ENCODE assay signal across 8 mouse cellular contexts in genomic region chr12:69127170-69127569, GRCm38 (mm10). TPM values are rescaled to one million over a fixed set of nuclear protein-coding genes. Genes with fewer than 3 reads are reported as not detected.
DNase-seq lines count a peak whose midpoint lies in the region; ATAC-seq and TF ChIP-seq lines count a peak whose summit lies in the region.
"Had no signal": no experiment of that assay in that cellular context is flagged by ENCODE, and none has a peak within 500 bp of the region (broad histone marks: within the 10 kb centered on the region; RNA-seq: fewer than 3 reads in every experiment).

No protein-coding gene starts in this region.

- H3K9me3 ChIP-seq in midbrain, embryonic 13.5 days, result no peaks in the 10 kb centered on the region
- H3K9me3 ChIP-seq in forebrain, embryonic 14.5 days (replicated peaks; ENCODE audit: control insufficient read depth, low read length), result no peaks in the 10 kb centered on the region
- H3K9me3 ChIP-seq: midbrain, embryonic 12.5 days had no signal

- 92% methylated on average over 5 of the region's 5 CpGs for WGBS in midbrain, embryonic 13.5 days
- 90% methylated on average over 5 of the region's 5 CpGs for WGBS in forebrain, embryonic 14.5 days

- no peak overlapping the region for H3K4me2 ChIP-seq in midbrain, embryonic 13.5 days (replicated peaks)
- H3K4me2 ChIP-seq in forebrain, embryonic 14.5 days (ENCODE audit: low read length), result no peak overlapping the region
- H3K4me2 ChIP-seq: midbrain, embryonic 12.5 days had no signal

- no peaks in the 10 kb centered on the region for H3K27me3 ChIP-seq in midbrain, embryonic 13.5 days
- H3K27me3 ChIP-seq in forebrain, embryonic 14.5 days (replicated peaks; ENCODE audit: control insufficient read depth, insufficient read depth, low read length), result no peaks in the 10 kb centered on the region
- H3K27me3 ChIP-seq: midbrain, embryonic 12.5 days had no signal

- DNase-seq in left cerebral cortex, adult 2 months (ENCODE audit: extremely low spot score in 1 of 2, low spot score in 2 of 2), result no peak
- no peak for DNase-seq in left cerebral cortex, postnatal 10 days (ENCODE audit: extremely low spot score in 1 of 2, low spot score in 2 of 2)
- peak; percentile 65 for DNase-seq in MN1 (ENCODE audit: low spot score)
- no peak for DNase-seq in forebrain, embryonic 14.5 days (ENCODE audit: low spot score)

- H3K36me3 ChIP-seq in midbrain, embryonic 13.5 days, result no peaks in the 10 kb centered on the region
- H3K36me3 ChIP-seq in forebrain, embryonic 14.5 days (ENCODE audit: control insufficient read depth, insufficient read depth, low read length), result no peaks in the 10 kb centered on the region
- H3K36me3 ChIP-seq: midbrain, embryonic 12.5 days had no signal

- peak; percentile 45 for TF ChIP-seq CTCF in left cerebral cortex, adult 2 months (IDR thresholded peaks at IDR 0.05)

- H3K27ac ChIP-seq in left cerebral cortex, adult 2 months, result no peak overlapping the region
- H3K27ac ChIP-seq in midbrain, embryonic 13.5 days, result no peak overlapping the region
- no peak overlapping the region for H3K27ac ChIP-seq in forebrain, embryonic 14.5 days (ENCODE audit: low read depth, low read length)
- H3K27ac ChIP-seq: midbrain, embryonic 12.5 days had no signal

- ATAC-seq in common myeloid progenitor, adult 5-6 weeks (replicated peaks; ENCODE audit: low read depth, poor library complexity, severe bottlenecking), result peak; percentile 59
- ATAC-seq in neutrophil, adult 5-6 weeks (ENCODE audit: extremely low read depth, insufficient number of reproducible peaks, low FRiP score, poor library complexity, severe bottlenecking), result 0 out of 2 replicates have a peak, but pooled peaks have one; percentile 51
- ATAC-seq in midbrain, embryonic 13.5 days, result no peak
- no peak for ATAC-seq in forebrain, embryonic 14.5 days

- H3K9ac ChIP-seq in midbrain, embryonic 13.5 days (replicated peaks), result no peak overlapping the region
- H3K9ac ChIP-seq in forebrain, embryonic 14.5 days (ENCODE audit: low read length), result no peak overlapping the region
- H3K9ac ChIP-seq: midbrain, embryonic 12.5 days had no signal

- H3K4me3 ChIP-seq in left cerebral cortex, adult 2 months, result no peak overlapping the region
- H3K4me3 ChIP-seq in midbrain, embryonic 13.5 days (replicated peaks), result no peak overlapping the region
- H3K4me3 ChIP-seq in forebrain, embryonic 14.5 days (ENCODE audit: low read depth, low read length), result no peak overlapping the region
- H3K4me3 ChIP-seq: midbrain, embryonic 12.5 days had no signal

- intact Hi-C loops in left cerebral cortex, adult 2 months (cut with DNase I), result no loop called here
- intact Hi-C loops in left cerebral cortex, postnatal 10 days (cut with DNase I), result no loop called here

- no peaks in the 10 kb centered on the region for H3K4me1 ChIP-seq in midbrain, embryonic 13.5 days (replicated peaks)
- no peaks in the 10 kb centered on the region for H3K4me1 ChIP-seq in forebrain, embryonic 14.5 days (ENCODE audit: control insufficient read depth, insufficient read depth, low read length)
- H3K4me1 ChIP-seq: midbrain, embryonic 12.5 days had no signal

RNA-seq across cellular contexts. Expression of gene Rps29, which starts 31.8 kb away (rescaled TPM):
- 1,000 to 10,000 TPM; 1,087 to 1,104 TPM for total RNA-seq in left cerebral cortex, adult 2 months (2021)
- total RNA-seq in left cerebral cortex, postnatal 10 days (2021), result 1,000 to 10,000 TPM; 1,162 to 1,211 TPM
- total RNA-seq in common myeloid progenitor, adult 5-6 weeks (2017), result 2,127 and 2,208 TPM in 2 replicates
- total RNA-seq in neutrophil, adult 5-6 weeks (2017), result 1,199 and 1,263 TPM in 2 replicates
- 1,365 and 1,372 TPM in 2 replicates for polyA plus RNA-seq in midbrain, embryonic 13.5 days (2015; fragmentation: Nextera tagmentation; extraction: Ambion mirVana)
- 1,099 and 1,463 TPM in 2 replicates for polyA plus RNA-seq in forebrain, embryonic 14.5 days (2014; fragmentation: Nextera tagmentation; extraction: Ambion mirVana)

RNA-seq across cellular contexts. Expression of gene Lrr1, which starts 41.4 kb away (rescaled TPM):
- total RNA-seq in left cerebral cortex, adult 2 months (2021), result not detected
- total RNA-seq in left cerebral cortex, postnatal 10 days (2021), result under 1 TPM in 1 of 2 experiments, not detected in 1; 0.22 TPM
- 9.8 and 16.1 TPM in 2 replicates for total RNA-seq in common myeloid progenitor, adult 5-6 weeks (2017)
- not detected in 2 replicates for total RNA-seq in neutrophil, adult 5-6 weeks (2017)
- 9.7 and 11.0 TPM in 2 replicates for polyA plus RNA-seq in midbrain, embryonic 13.5 days (2015; fragmentation: Nextera tagmentation; extraction: Ambion mirVana)
- polyA plus RNA-seq in forebrain, embryonic 14.5 days (2014; fragmentation: Nextera tagmentation; extraction: Ambion mirVana), result 12.6 and 15.8 TPM in 2 replicates

RNA-seq across cellular contexts. Expression of gene Rpl36al, which starts 56.7 kb away (rescaled TPM):
- total RNA-seq in left cerebral cortex, adult 2 months (2021), result 100 to 1,000 TPM; 174 to 177 TPM
- 100 to 1,000 TPM; 205 to 218 TPM for total RNA-seq in left cerebral cortex, postnatal 10 days (2021)
- 891 and 1,224 TPM in 2 replicates for total RNA-seq in common myeloid progenitor, adult 5-6 weeks (2017)
- total RNA-seq in neutrophil, adult 5-6 weeks (2017), result 301 and 317 TPM in 2 replicates
- 369 and 374 TPM in 2 replicates for polyA plus RNA-seq in midbrain, embryonic 13.5 days (2015; fragmentation: Nextera tagmentation; extraction: Ambion mirVana)
- 338 and 389 TPM in 2 replicates for polyA plus RNA-seq in forebrain, embryonic 14.5 days (2014; fragmentation: Nextera tagmentation; extraction: Ambion mirVana)

RNA-seq across cellular contexts. Expression of gene Mgat2, which starts 56.8 kb away (rescaled TPM):
- total RNA-seq in left cerebral cortex, adult 2 months (2021), result 10 to 100 TPM; 27.0 to 28.9 TPM
- total RNA-seq in left cerebral cortex, postnatal 10 days (2021), result 10 to 100 TPM; 33.6 to 35.6 TPM
- 105 and 110 TPM in 2 replicates for total RNA-seq in common myeloid progenitor, adult 5-6 weeks (2017)
- 44.6 and 47.5 TPM in 2 replicates for total RNA-seq in neutrophil, adult 5-6 weeks (2017)
- polyA plus RNA-seq in midbrain, embryonic 13.5 days (2015; fragmentation: Nextera tagmentation; extraction: Ambion mirVana), result 32.0 and 35.0 TPM in 2 replicates
- 35.5 and 38.6 TPM in 2 replicates for polyA plus RNA-seq in forebrain, embryonic 14.5 days (2014; fragmentation: Nextera tagmentation; extraction: Ambion mirVana)

Comparison
In these comparisons a context has a peak if more than half of its experiments do, and no peak if none do; other contexts are left out.
1. ATAC-seq: peak in common myeloid progenitor, adult 5-6 weeks (single experiment) and neutrophil, adult 5-6 weeks (single experiment); none in midbrain, embryonic 13.5 days (single experiment) and forebrain, embryonic 14.5 days (single experiment).